Mouse (Mus musculus) ES-Bruce4 (cell line): ENCODE results near the gene Pcbd2.

Source experiments
- CTCF ChIP-seq: IDR thresholded peaks from one replicate; pipeline ENCODE4 v1.8.1; 2011; ENCODE audit warnings: low read depth, low read length
- POLR2A ChIP-seq: IDR thresholded peaks from one replicate; pipeline ENCODE4 v1.8.1; 2011; ENCODE audit warnings: low read length; ENCODE audit not compliant: insufficient read depth

DNA sequence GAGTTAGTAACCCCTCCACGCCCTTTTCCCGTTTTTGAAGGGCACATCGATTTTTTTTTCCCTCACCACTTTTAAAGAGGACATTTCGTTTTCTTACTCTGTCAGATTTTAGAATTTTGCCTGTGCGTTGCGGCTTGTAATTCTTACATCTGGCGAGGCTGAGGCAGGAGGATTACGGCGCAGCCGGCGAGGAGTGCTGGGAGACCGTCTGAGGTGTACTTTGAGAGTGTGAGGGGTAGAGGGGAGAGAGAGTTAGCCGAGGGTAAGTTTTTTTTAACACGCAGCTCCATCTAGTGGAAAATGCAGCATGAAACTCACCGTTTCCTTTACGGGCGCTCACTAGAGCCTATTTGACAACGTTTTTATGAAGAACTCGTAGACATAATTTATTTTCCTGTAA lies 671 bp downstream of the Pcbd2 start:
- TF ChIP-seq POLR2A: no peak
- no peak for TF ChIP-seq CTCF
